Mouse (Mus musculus) spleen, embryonic (tissue): Measurements from ENCODE around the gene Phgdh.

Experiments used
- CTCF ChIA-PET: fragments of 350-600 bp; sonication (Branson Sonifier 250); formaldehyde crosslinking; loops from one replicate; lab custom pipeline; 2022; lab: Charles Lee

Gene Phgdh

GRCm38 (mm10) chr3:98300266-98300665, 39.5 kb downstream of the Phgdh start:
- CTCF ChIA-PET: no interaction called here

GRCm38 (mm10) chr3:98299391-98300100, 40.2 kb downstream of the Phgdh start:
- CTCF ChIA-PET: no interaction called here

- CTCF ChIA-PET: no interaction called here
These were observed 43.8 kb downstream of the Phgdh start for GRCm38 (mm10) chr3:98295965-98296364.

GRCm38 (mm10) chr3:98291044-98291443, 48.7 kb downstream of the Phgdh start:
- CTCF ChIA-PET: no interaction called here

GRCm38 (mm10) chr3:98283205-98283604, 56.6 kb downstream of the Phgdh start:
- CTCF ChIA-PET: no interaction called here

- CTCF ChIA-PET: no interaction called here
These were observed 57.4 kb downstream of the Phgdh start for GRCm38 (mm10) chr3:98282422-98282821.

- CTCF ChIA-PET: no interaction called here
These were observed 58.7 kb downstream of the Phgdh start for GRCm38 (mm10) chr3:98280933-98281678.

- CTCF ChIA-PET: no interaction called here
These were observed 59.4 kb downstream of the Phgdh start, which contains the start of gene Hmgcs2 for GRCm38 (mm10) chr3:98280204-98280932. Hmgcs2 (plus strand) TSS chr3:98280435.

GRCm38 (mm10) chr3:98279682-98280081, 60.1 kb downstream of the Phgdh start:
- CTCF ChIA-PET: no interaction called here

- CTCF ChIA-PET: interaction anchor here (0.7 kb wide), 1 partner anchor 1046 kb away, joined by 5 read pairs; no protein-coding TSS in a partner anchor
These were observed 66.0 kb downstream of the Phgdh start for GRCm38 (mm10) chr3:98273623-98274398.

- CTCF ChIA-PET: no interaction called here
These were observed 72.5 kb downstream of the Phgdh start for GRCm38 (mm10) chr3:98267249-98267651.
